Mouse (Mus musculus) forebrain, embryonic 12.5 days (tissue): ENCODE measurements at regions not wholly inside any gene's neighbourhood (a gene's known extent, or its start where the extent isn't known, plus 50 kb on each side); places are given as distances from the start of the nearest gene placed in this dataset.
A peak's percentile ranks its signal among the peaks of the same experiment; 100 is the strongest.

ENCODE experiments used
- ATAC-seq: fragments of 200-750 bp; cut with Nextera tagmentation; 2 replicates; pipeline ENCODE4 v1.8.0; 2017; ENCODE audit warnings: moderate TSS enrichment; ENCODE audit not compliant: low FRiP score
- H3K27ac ChIP-seq: fragments of 300-500 bp; sonication (generic); 2 replicates; pipeline ENCODE4 v1.5.1; 2016; ENCODE audit warnings: mild to moderate bottlenecking
- H3K27me3 ChIP-seq: fragments of 300-500 bp; sonication (generic); 2 replicates; pipeline ENCODE4 v1.6.1; 2016; ENCODE audit warnings: mild to moderate bottlenecking
- H3K36me3 ChIP-seq: fragments of 300-500 bp; sonication (generic); replicated peaks from 2 replicates; pipeline ENCODE4 v1.6.1; 2016; ENCODE audit warnings: mild to moderate bottlenecking
- H3K4me1 ChIP-seq: fragments of 300-500 bp; sonication (generic); 2 replicates; pipeline ENCODE4 v1.6.1; 2016
- H3K4me2 ChIP-seq: fragments of 300-500 bp; sonication (generic); 2 replicates; pipeline ENCODE4 v1.6.1; 2016; ENCODE audit warnings: mild to moderate bottlenecking, moderate library complexity
- H3K4me3 ChIP-seq: fragments of 300-500 bp; sonication (generic); replicated peaks from 2 replicates; pipeline ENCODE4 v1.5.1; 2016; ENCODE audit warnings: mild to moderate bottlenecking
- H3K9ac ChIP-seq: fragments of 300-500 bp; sonication (generic); 2 replicates; pipeline ENCODE4 v1.6.1; 2016; ENCODE audit warnings: mild to moderate bottlenecking
- H3K9me3 ChIP-seq: fragments of 300-500 bp; sonication (generic); 2 replicates; pipeline ENCODE4 v1.6.1; 2016
- WGBS: fragments of 180-500 bp; shearing (Covaris S2); methylation state at CpG from one replicate; pipeline ENCODE4 v1.1.7; 2016; 5-methylcytosine and 5-hydroxymethylcytosine counted together

GRCm38 (mm10) chr1:76031923-76032285 is 485.8 kb downstream of the Slc4a3 start:
- Histone ChIP-seq H3K4me1 (peaks cover 14% of the 10 kb centered on the region), H3K36me3 (no peaks in the 10 kb centered on the region), H3K4me2 (no peak overlapping the region), H3K9ac (no peak overlapping the region), H3K4me3 (no peak overlapping the region), H3K9me3 (no peaks in the 10 kb centered on the region), H3K27me3 (no peaks in the 10 kb centered on the region), H3K27ac (no peak overlapping the region)
- 72% methylated on average over 4 of the region's 4 CpGs for WGBS
- ATAC-seq: no peak

GRCm38 (mm10) chr1:76032626-76033025 is 486.6 kb downstream of the Slc4a3 start:
- no peak overlapping the region for H3K4me3 ChIP-seq
- ATAC-seq: no peak
- no peaks in the 10 kb centered on the region for H3K36me3 ChIP-seq
- H3K4me1 ChIP-seq: peaks cover 14% of the 10 kb centered on the region
- H3K27ac ChIP-seq: no peak overlapping the region
- H3K27me3 ChIP-seq: no peaks in the 10 kb centered on the region
- no peak overlapping the region for H3K9ac ChIP-seq
- H3K4me2 ChIP-seq: no peak overlapping the region
- 84% methylated on average over 3 of the region's 3 CpGs for WGBS
- no peaks in the 10 kb centered on the region for H3K9me3 ChIP-seq

GRCm38 (mm10) chr1:76036316-76036715 is 490.2 kb downstream of the Slc4a3 start:
- H3K9me3 ChIP-seq: no peaks in the 10 kb centered on the region
- H3K4me3 ChIP-seq: no peak overlapping the region
- no peak for ATAC-seq
- 22% methylated on average over 3 of the region's 3 CpGs for WGBS
- H3K36me3 ChIP-seq: no peaks in the 10 kb centered on the region
- H3K27me3 ChIP-seq: no peaks in the 10 kb centered on the region
- no peak overlapping the region for H3K9ac ChIP-seq
- no peak overlapping the region for H3K27ac ChIP-seq
- peaks cover 3% of the 10 kb centered on the region; the same call in 1 of the 2 replicates for H3K4me1 ChIP-seq
- H3K4me2 ChIP-seq: no peak overlapping the region

- Histone ChIP-seq H3K27ac (no peak overlapping the region), H3K4me3 (no peak overlapping the region), H3K4me2 (no peak overlapping the region), H3K9me3 (no peaks in the 10 kb centered on the region), H3K36me3 (no peaks in the 10 kb centered on the region), H3K9ac (no peak overlapping the region), H3K4me1 (peaks cover 9% of the 10 kb centered on the region; the same call in 1 of the 2 replicates), H3K27me3 (no peaks in the 10 kb centered on the region)
- ATAC-seq: no peak
- 47% methylated on average over 4 of the region's 4 CpGs for WGBS
These were observed 493.1 kb downstream of the Slc4a3 start for GRCm38 (mm10) chr1:76039029-76039655.

GRCm38 (mm10) chr1:76039661-76040060 is 493.6 kb downstream of the Slc4a3 start:
- WGBS: 82% methylated on average over 4 of the region's 4 CpGs
- H3K27ac ChIP-seq: no peak overlapping the region
- H3K4me2 ChIP-seq: no peak overlapping the region
- no peak overlapping the region for H3K9ac ChIP-seq
- H3K9me3 ChIP-seq: no peaks in the 10 kb centered on the region
- no peaks in the 10 kb centered on the region for H3K27me3 ChIP-seq
- peaks cover 9% of the 10 kb centered on the region; the same call in 1 of the 2 replicates for H3K4me1 ChIP-seq
- H3K36me3 ChIP-seq: no peaks in the 10 kb centered on the region
- H3K4me3 ChIP-seq: no peak overlapping the region
- no peak for ATAC-seq

GRCm38 (mm10) chr1:76050264-76050663 is 504.2 kb downstream of the Slc4a3 start:
- Histone ChIP-seq H3K4me2 (no peak overlapping the region), H3K9ac (no peak overlapping the region), H3K4me3 (no peak overlapping the region), H3K27me3 (no peaks in the 10 kb centered on the region), H3K9me3 (no peaks in the 10 kb centered on the region), H3K36me3 (no peaks in the 10 kb centered on the region), H3K27ac (no peak overlapping the region), H3K4me1 (peaks cover 11% of the 10 kb centered on the region)
- 82% methylated on average over 1 of the region's 1 CpGs for WGBS
- ATAC-seq: no peak

- Histone ChIP-seq H3K9me3 (no peaks in the 10 kb centered on the region), H3K27ac (peak overlapping the region; percentile 14; the same call in 1 of the 2 replicates), H3K9ac (no peak overlapping the region), H3K4me1 (peaks cover 11% of the 10 kb centered on the region), H3K4me2 (0 out of 2 replicates have a peak overlapping the region, but pooled peaks have one; percentile 2), H3K27me3 (no peaks in the 10 kb centered on the region), H3K36me3 (no peaks in the 10 kb centered on the region), H3K4me3 (no peak overlapping the region)
- peak; percentile 71 for ATAC-seq
- 39% methylated on average over 10 of the region's 10 CpGs for WGBS
These were observed 507.5 kb downstream of the Slc4a3 start for GRCm38 (mm10) chr1:76053378-76054171.

DNA sequence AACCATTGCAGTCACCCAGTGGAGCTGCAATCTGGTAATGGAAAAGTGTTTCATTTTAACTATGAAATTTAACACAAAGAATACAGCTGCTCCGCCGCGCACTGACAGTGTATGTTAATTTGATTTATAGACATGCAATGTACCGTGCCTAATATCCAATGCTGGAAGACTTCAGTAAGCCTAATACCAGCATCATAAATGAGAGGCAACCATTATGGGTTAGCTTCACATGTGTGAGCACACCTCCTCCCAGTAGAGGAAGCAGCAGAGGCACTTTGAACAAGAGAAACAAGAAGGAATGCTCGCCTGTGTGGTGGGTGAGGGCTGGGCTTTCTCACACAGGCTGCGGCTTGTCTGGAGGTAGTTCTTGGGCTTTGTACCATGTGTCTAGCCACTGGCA is 519.7 kb downstream of the Slc4a3 start:
- no peaks in the 10 kb centered on the region for H3K36me3 ChIP-seq
- peaks cover 6% of the 10 kb centered on the region for H3K4me1 ChIP-seq
- H3K27ac ChIP-seq: 0 out of 2 replicates have a peak overlapping the region, but pooled peaks have one; percentile 19
- ATAC-seq: no peak
- WGBS: 56% methylated on average over 6 of the region's 6 CpGs
- H3K4me3 ChIP-seq: no peak overlapping the region
- H3K9ac ChIP-seq: no peak overlapping the region
- H3K27me3 ChIP-seq: no peaks in the 10 kb centered on the region
- no peak overlapping the region for H3K4me2 ChIP-seq
- no peaks in the 10 kb centered on the region for H3K9me3 ChIP-seq

DNA sequence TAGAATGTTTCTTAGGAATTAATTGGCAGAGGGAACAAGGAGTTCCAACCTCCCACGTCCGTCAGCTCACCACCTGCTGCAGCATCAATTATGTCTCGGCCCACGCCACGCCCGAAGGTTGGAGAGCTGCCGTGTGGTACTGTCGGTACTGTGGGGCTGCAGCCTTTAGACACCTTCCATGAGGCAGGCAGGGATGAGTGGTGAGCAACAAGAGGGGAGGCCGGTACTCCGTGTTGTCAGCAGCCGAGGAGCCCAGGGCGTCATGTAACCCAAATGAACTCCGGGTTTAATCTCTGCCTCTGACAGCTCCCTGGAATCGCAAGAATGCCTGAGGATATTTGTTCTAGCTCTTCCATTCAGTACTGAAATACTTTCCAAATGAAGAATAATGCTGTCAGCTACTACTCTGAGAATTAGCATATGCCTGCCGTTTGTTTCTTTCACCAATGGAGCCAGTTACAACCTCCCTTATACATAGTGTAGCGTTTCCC is 524.8 kb downstream of the Slc4a3 start:
- H3K9me3 ChIP-seq: no peaks in the 10 kb centered on the region
- no peaks in the 10 kb centered on the region for H3K36me3 ChIP-seq
- no peak overlapping the region for H3K9ac ChIP-seq
- no peak overlapping the region for H3K27ac ChIP-seq
- no peaks in the 10 kb centered on the region for H3K27me3 ChIP-seq
- peaks cover 19% of the 10 kb centered on the region for H3K4me1 ChIP-seq
- H3K4me2 ChIP-seq: no peak overlapping the region
- no peak for ATAC-seq
- no peak overlapping the region for H3K4me3 ChIP-seq
- WGBS: 68% methylated on average over 16 of the region's 16 CpGs

DNA sequence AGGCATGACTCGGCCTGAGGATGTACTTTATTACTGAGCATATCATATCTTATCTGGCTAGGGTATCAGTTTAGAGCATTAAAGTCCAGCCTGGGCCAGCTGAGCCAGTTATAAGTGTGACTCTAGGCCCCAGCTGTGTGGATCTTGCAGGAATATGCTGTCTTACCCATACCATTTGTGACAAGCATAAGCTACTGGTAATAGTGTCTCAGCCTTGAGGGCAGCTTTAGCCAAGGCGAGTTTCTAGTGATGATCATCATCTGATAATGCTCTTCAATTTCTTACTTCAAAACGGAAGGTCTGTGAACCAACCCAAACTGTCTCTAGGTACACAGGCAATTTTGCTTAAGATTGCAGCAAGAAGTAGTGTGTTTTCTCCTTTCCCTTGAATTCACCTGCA is 529.1 kb downstream of the Slc4a3 start:
- Histone ChIP-seq H3K4me3 (no peak overlapping the region), H3K4me2 (peak overlapping the region; percentile 42; the same call in 1 of the 2 replicates), H3K27ac (peak overlapping the region; percentile 53; the same call in 1 of the 2 replicates), H3K9me3 (no peaks in the 10 kb centered on the region), H3K4me1 (peaks cover 29% of the 10 kb centered on the region), H3K9ac (no peak overlapping the region), H3K27me3 (no peaks in the 10 kb centered on the region), H3K36me3 (no peaks in the 10 kb centered on the region)
- 64% methylated on average over 3 of the region's 3 CpGs for WGBS
- 0 out of 2 replicates have a peak, but pooled peaks have one; percentile 46 for ATAC-seq

DNA sequence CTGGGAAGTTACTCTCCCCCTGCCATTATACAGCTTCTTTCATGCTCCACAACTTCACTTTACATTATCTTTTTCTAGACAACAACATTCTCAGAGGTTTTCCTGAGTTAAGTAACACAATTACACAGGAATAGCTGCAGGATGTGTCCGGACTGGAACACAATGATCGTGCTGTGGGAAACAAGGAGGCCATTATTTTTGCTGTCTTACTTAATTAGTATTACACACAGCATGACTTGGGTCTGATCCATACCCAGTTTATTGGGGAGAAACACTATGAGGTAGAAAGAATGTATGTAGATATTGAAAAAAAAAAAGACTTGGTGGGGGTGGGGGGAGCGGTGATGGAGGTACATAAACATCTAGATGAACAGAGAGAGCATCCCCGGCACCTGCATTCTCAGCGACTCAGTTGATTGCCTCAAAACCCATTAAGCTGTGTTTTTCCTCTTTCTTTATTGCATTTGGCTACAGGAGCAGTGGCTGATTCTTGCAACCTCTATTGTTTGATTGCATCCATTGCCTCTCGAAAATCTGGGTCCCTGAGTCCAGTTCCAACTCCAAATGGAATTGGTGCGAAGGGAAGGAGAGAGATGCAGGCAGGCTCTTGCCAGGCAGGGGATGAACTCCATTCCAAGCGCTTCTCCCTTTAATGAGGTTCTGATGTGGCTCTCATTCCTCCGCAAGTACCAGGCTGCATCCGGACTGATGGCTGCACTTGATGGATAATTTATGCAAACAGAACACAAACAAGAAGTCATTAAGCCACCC is 529.8 kb downstream of the Slc4a3 start:
- Histone ChIP-seq H3K27me3 (no peaks in the 10 kb centered on the region), H3K4me2 (peak overlapping the region; percentile 42), H3K4me3 (no peak overlapping the region), H3K27ac (peak overlapping the region; percentile 53; the same call in 1 of the 2 replicates), H3K4me1 (peaks cover 29% of the 10 kb centered on the region), H3K9me3 (no peaks in the 10 kb centered on the region), H3K9ac (no peak overlapping the region), H3K36me3 (no peaks in the 10 kb centered on the region)
- 13% methylated on average over 10 of the region's 10 CpGs for WGBS
- peak; percentile 55; the same call in 1 of the 2 replicates for ATAC-seq

DNA sequence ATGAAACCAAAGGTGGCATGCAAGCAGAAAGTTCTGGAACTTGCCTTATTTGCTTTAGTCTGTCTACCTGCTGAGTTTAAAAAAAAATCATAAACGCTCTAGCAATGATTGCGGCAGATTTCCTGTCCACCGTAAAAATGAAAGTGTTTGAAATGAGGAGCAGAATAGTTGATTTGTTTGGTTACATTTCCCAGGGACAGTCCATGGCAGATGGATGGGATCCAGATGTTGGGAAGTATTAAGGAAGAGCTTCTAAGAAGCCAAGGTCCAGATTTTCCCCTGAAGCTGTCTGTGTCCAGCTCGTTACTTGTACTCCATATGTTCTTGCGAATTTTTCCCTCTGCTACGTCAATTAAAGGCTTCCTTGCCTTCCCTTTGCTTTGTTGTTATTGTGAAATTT is 534.2 kb downstream of the Slc4a3 start:
- Histone ChIP-seq H3K4me1 (peaks cover 18% of the 10 kb centered on the region), H3K9me3 (no peaks in the 10 kb centered on the region), H3K36me3 (no peaks in the 10 kb centered on the region), H3K4me3 (no peak overlapping the region), H3K9ac (no peak overlapping the region), H3K27me3 (no peaks in the 10 kb centered on the region; the same call in 1 of the 2 replicates), H3K4me2 (no peak overlapping the region), H3K27ac (no peak overlapping the region)
- ATAC-seq: no peak
- WGBS: 77% methylated on average over 6 of the region's 6 CpGs
